25 mouse cellular contexts compared by ENCODE assay signal in the genomic region with DNA sequence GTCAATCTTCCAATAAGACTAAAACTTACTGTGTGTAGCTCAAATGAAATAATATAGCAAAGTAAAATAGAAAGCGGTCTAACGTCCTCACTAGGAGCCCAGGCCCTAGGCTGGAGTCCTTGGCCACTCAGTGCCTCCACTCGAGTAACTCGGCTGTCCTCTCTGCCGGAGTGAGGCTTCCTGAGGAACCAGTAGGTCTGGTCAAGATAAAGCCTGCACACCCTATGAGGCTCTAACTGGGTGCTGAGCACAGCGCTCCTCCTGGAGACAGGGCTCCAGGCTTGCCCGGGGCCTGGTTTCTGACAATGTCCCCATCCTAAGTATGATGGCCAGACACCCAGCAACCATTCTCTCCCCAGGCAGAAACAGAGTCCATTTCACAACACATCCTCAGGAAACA. TPM values are rescaled to one million over a fixed set of nuclear protein-coding genes. Genes with fewer than 3 reads are reported as not detected.
DNase-seq lines count a peak whose midpoint lies in the region; ATAC-seq lines count a peak whose summit lies in the region.
"Had no signal": no experiment of that assay in that cellular context is flagged by ENCODE, and none has a peak within 500 bp of the region (broad histone marks: within the 10 kb centered on the region; RNA-seq: fewer than 3 reads in every experiment).

No protein-coding gene starts in this region.

- no peak for ATAC-seq in heart, embryonic 12.5 days (ENCODE audit: insufficient number of reproducible peaks, low FRiP score)
- ATAC-seq in midbrain, embryonic 11.5 days (ENCODE audit: low FRiP score): no peak
- ATAC-seq: CD4-positive, CD25-positive, alpha-beta regulatory T cell, adult 4 months; forebrain, embryonic 13.5 days; forebrain, embryonic 16.5 days had no signal

- DNase-seq in heart, embryonic 10.5 days (ENCODE audit: low spot score): peak; percentile 50
- DNase-seq in midbrain, embryonic 11.5 days (ENCODE audit: low spot score, missing footprints): peak; percentile 33
- no peak for DNase-seq in midbrain, embryonic 10.5 days (ENCODE audit: low spot score)
- peak; percentile 33 for DNase-seq in testis, postnatal 10 days (ENCODE audit: low spot score)
- DNase-seq in testis, postnatal 14 days (ENCODE audit: low spot score): no peak
- DNase-seq: adrenal gland, adult 2 months; adrenal gland, postnatal 14 days; cerebellum, adult 11 months; cerebellum, adult 8-10 months; cerebellum, postnatal 10 days; gastrocnemius, postnatal 10 days; gastrocnemius, postnatal 36 days; heart, postnatal 14 days had no signal

- no peaks in the 10 kb centered on the region for H3K9me3 ChIP-seq in heart, embryonic 10.5 days
- H3K9me3 ChIP-seq in heart, embryonic 12.5 days (replicated peaks): no peaks in the 10 kb centered on the region
- no peaks in the 10 kb centered on the region for H3K9me3 ChIP-seq in midbrain, embryonic 11.5 days (ENCODE audit: control insufficient read depth, low read length)
- H3K9me3 ChIP-seq in midbrain, embryonic 10.5 days (replicated peaks): no peaks in the 10 kb centered on the region
- H3K9me3 ChIP-seq: forebrain, embryonic 10.5 days; forebrain, embryonic 13.5 days; heart, embryonic 13.5 days; hindbrain, embryonic 12.5 days; hindbrain, embryonic 15.5 days had no signal

- H3K4me2 ChIP-seq in heart, embryonic 12.5 days: no peak overlapping the region
- no peak overlapping the region for H3K4me2 ChIP-seq in midbrain, embryonic 11.5 days
- H3K4me2 ChIP-seq: forebrain, embryonic 13.5 days; heart, embryonic 13.5 days; hindbrain, embryonic 12.5 days; hindbrain, embryonic 15.5 days had no signal

- WGBS in heart, embryonic 10.5 days: 89% methylated on average over 7 of the region's 7 CpGs
- 89% methylated on average over 7 of the region's 7 CpGs for WGBS in heart, embryonic 12.5 days
- WGBS in midbrain, embryonic 11.5 days: 93% methylated on average over 7 of the region's 7 CpGs
- 96% methylated on average over 7 of the region's 7 CpGs for WGBS in midbrain, embryonic 10.5 days

- no peak overlapping the region for H3K4me3 ChIP-seq in heart, embryonic 10.5 days
- no peak overlapping the region for H3K4me3 ChIP-seq in heart, embryonic 12.5 days
- H3K4me3 ChIP-seq in midbrain, embryonic 11.5 days (ENCODE audit: low read depth, low read length): no peak overlapping the region
- no peak overlapping the region for H3K4me3 ChIP-seq in midbrain, embryonic 10.5 days
- H3K4me3 ChIP-seq: forebrain, embryonic 10.5 days; forebrain, embryonic 13.5 days; heart, embryonic 13.5 days; hindbrain, embryonic 12.5 days; hindbrain, embryonic 15.5 days had no signal

- H3K27me3 ChIP-seq in heart, embryonic 10.5 days (ENCODE audit: insufficient read depth, poor library complexity, severe bottlenecking): no peaks in the 10 kb centered on the region
- H3K27me3 ChIP-seq in heart, embryonic 12.5 days (replicated peaks): no peaks in the 10 kb centered on the region
- no peaks in the 10 kb centered on the region for H3K27me3 ChIP-seq in midbrain, embryonic 11.5 days (ENCODE audit: control insufficient read depth, insufficient read depth, low read length)
- no peaks in the 10 kb centered on the region for H3K27me3 ChIP-seq in midbrain, embryonic 10.5 days (ENCODE audit: low read depth, poor library complexity, severe bottlenecking)
- H3K27me3 ChIP-seq: forebrain, embryonic 13.5 days; heart, embryonic 13.5 days; hindbrain, embryonic 12.5 days; hindbrain, embryonic 15.5 days had no signal

- no peak overlapping the region for H3K9ac ChIP-seq in heart, embryonic 12.5 days
- H3K9ac ChIP-seq in midbrain, embryonic 11.5 days (ENCODE audit: low read length): no peak overlapping the region
- H3K9ac ChIP-seq: forebrain, embryonic 13.5 days; heart, embryonic 13.5 days; hindbrain, embryonic 12.5 days; hindbrain, embryonic 15.5 days had no signal

- H3K4me1 ChIP-seq in heart, embryonic 10.5 days: peaks cover 6% of the 10 kb centered on the region; the same call in 1 of the 2 replicates
- H3K4me1 ChIP-seq in heart, embryonic 12.5 days (replicated peaks): no peaks in the 10 kb centered on the region
- H3K4me1 ChIP-seq in midbrain, embryonic 11.5 days (ENCODE audit: control insufficient read depth, insufficient read depth, low read length): no peaks in the 10 kb centered on the region
- no peaks in the 10 kb centered on the region for H3K4me1 ChIP-seq in midbrain, embryonic 10.5 days
- H3K4me1 ChIP-seq: forebrain, embryonic 13.5 days; heart, embryonic 13.5 days; hindbrain, embryonic 12.5 days; hindbrain, embryonic 15.5 days had no signal

- no peak overlapping the region for H3K27ac ChIP-seq in heart, embryonic 10.5 days
- no peak overlapping the region for H3K27ac ChIP-seq in heart, embryonic 12.5 days (ENCODE audit: poor library complexity, severe bottlenecking)
- no peak overlapping the region for H3K27ac ChIP-seq in midbrain, embryonic 11.5 days (ENCODE audit: low read depth, low read length)
- H3K27ac ChIP-seq in midbrain, embryonic 10.5 days (replicated peaks): no peak overlapping the region
- H3K27ac ChIP-seq: forebrain, embryonic 10.5 days; forebrain, embryonic 13.5 days; heart, embryonic 13.5 days; hindbrain, embryonic 12.5 days; hindbrain, embryonic 15.5 days had no signal

- peaks cover 97% of the 10 kb centered on the region for H3K36me3 ChIP-seq in heart, embryonic 10.5 days
- H3K36me3 ChIP-seq in heart, embryonic 12.5 days: peaks cover 95% of the 10 kb centered on the region
- peaks cover 63% of the 10 kb centered on the region for H3K36me3 ChIP-seq in midbrain, embryonic 11.5 days (ENCODE audit: control insufficient read depth, insufficient read depth, low read length)
- peaks cover 100% of the 10 kb centered on the region for H3K36me3 ChIP-seq in midbrain, embryonic 10.5 days

RNA-seq across cellular contexts. Expression of gene Gm10961, which starts 8.6 kb away (rescaled TPM):
- not detected in 2 replicates for polyA plus RNA-seq in heart, embryonic 10.5 days (2016; fragmentation: Nextera tagmentation; extraction: Ambion mirVana)
- not detected in 2 replicates for polyA plus RNA-seq in heart, embryonic 12.5 days (2016; fragmentation: Nextera tagmentation; extraction: Ambion mirVana)
- not detected in 2 replicates for polyA plus RNA-seq in midbrain, embryonic 11.5 days (2014; fragmentation: Nextera tagmentation; extraction: Ambion mirVana)
- not detected in 2 replicates for polyA plus RNA-seq in midbrain, embryonic 10.5 days (2016; fragmentation: Nextera tagmentation; extraction: Ambion mirVana)
- polyA plus RNA-seq: adrenal gland, adult 2 months; C2C12; CD4-positive, CD25-positive, alpha-beta regulatory T cell, adult 4 months; embryonic facial prominence, embryonic 11.5 days; embryonic facial prominence, embryonic 14.5 days; forebrain, embryonic 10.5 days; forebrain, embryonic 13.5 days; forebrain, embryonic 16.5 days; heart, embryonic 13.5 days; heart, embryonic 16.5 days; hindbrain, embryonic 12.5 days; hindbrain, embryonic 15.5 days had no signal

RNA-seq across cellular contexts. Expression of gene Strip1, which starts 9.0 kb away (rescaled TPM):
- 45.1 and 50.1 TPM in 2 replicates for polyA plus RNA-seq in heart, embryonic 10.5 days (2016; fragmentation: Nextera tagmentation; extraction: Ambion mirVana)
- 43.6 and 44.6 TPM in 2 replicates for polyA plus RNA-seq in heart, embryonic 12.5 days (2016; fragmentation: Nextera tagmentation; extraction: Ambion mirVana)
- 87.6 and 90.6 TPM in 2 replicates for polyA plus RNA-seq in midbrain, embryonic 11.5 days (2014; fragmentation: Nextera tagmentation; extraction: Ambion mirVana)
- polyA plus RNA-seq in midbrain, embryonic 10.5 days (2016; fragmentation: Nextera tagmentation; extraction: Ambion mirVana): 70.0 and 83.8 TPM in 2 replicates

RNA-seq across cellular contexts. Expression of gene Alx3, which starts 27.7 kb away (rescaled TPM):
- 2.3 and 13.0 TPM in 2 replicates for polyA plus RNA-seq in heart, embryonic 10.5 days (2016; fragmentation: Nextera tagmentation; extraction: Ambion mirVana)
- polyA plus RNA-seq in heart, embryonic 12.5 days (2016; fragmentation: Nextera tagmentation; extraction: Ambion mirVana): 0.49 and 1.4 TPM in 2 replicates
- 2.8 and 3.3 TPM in 2 replicates for polyA plus RNA-seq in midbrain, embryonic 11.5 days (2014; fragmentation: Nextera tagmentation; extraction: Ambion mirVana)
- polyA plus RNA-seq in midbrain, embryonic 10.5 days (2016; fragmentation: Nextera tagmentation; extraction: Ambion mirVana): 4.9 and 6.7 TPM in 2 replicates
- polyA plus RNA-seq: adrenal gland, adult 2 months; C2C12; CD4-positive, CD25-positive, alpha-beta regulatory T cell, adult 4 months had no signal

Comparison
In these comparisons a context has a peak if more than half of its experiments do, and no peak if none do; other contexts are left out.
1. DNase-seq: peak in heart, embryonic 10.5 days (single experiment), midbrain, embryonic 11.5 days (single experiment) and testis, postnatal 10 days (single experiment); none in midbrain, embryonic 10.5 days (single experiment) and testis, postnatal 14 days (single experiment).